Mouse (Mus musculus) embryonic facial prominence, embryonic 15.5 days (tissue): ENCODE results near the gene Tmem120a. TPM values are rescaled to one million over a fixed set of nuclear protein-coding genes. Genes with fewer than 3 reads are reported as not detected.

Experiments
- ATAC-seq: fragments of 200-750 bp; cut with Nextera tagmentation; 2 replicates; pipeline ENCODE4 v1.8.0; 2017; ENCODE audit warnings: low read depth, moderate TSS enrichment; ENCODE audit not compliant: insufficient number of reproducible peaks, low FRiP score, low TSS enrichment
- H3K27ac ChIP-seq: fragments of 300-500 bp; sonication (generic); replicated peaks from 2 replicates; pipeline ENCODE4 v1.5.1; 2015; ENCODE audit warnings: mild to moderate bottlenecking, inconsistent platforms
- H3K27me3 ChIP-seq: fragments of 300-500 bp; sonication (generic); 2 replicates; pipeline ENCODE4 v1.6.1; 2015; ENCODE audit warnings: inconsistent platforms
- H3K36me3 ChIP-seq: fragments of 300-500 bp; sonication (generic); 2 replicates; pipeline ENCODE4 v1.6.1; 2015; ENCODE audit warnings: mild to moderate bottlenecking, inconsistent platforms
- H3K4me1 ChIP-seq: fragments of 300-500 bp; sonication (generic); 2 replicates; pipeline ENCODE4 v1.6.1; 2015; ENCODE audit warnings: inconsistent platforms
- H3K4me2 ChIP-seq: fragments of 300-500 bp; sonication (generic); replicated peaks from 2 replicates; pipeline ENCODE4 v1.6.1; 2015; ENCODE audit warnings: mild to moderate bottlenecking, inconsistent platforms
- H3K4me3 ChIP-seq: fragments of 300-500 bp; sonication (generic); replicated peaks from 2 replicates; pipeline ENCODE4 v1.5.1; 2015; ENCODE audit warnings: mild to moderate bottlenecking, inconsistent platforms
- H3K9ac ChIP-seq: fragments of 300-500 bp; sonication (generic); 2 replicates; pipeline ENCODE4 v1.6.1; 2015; ENCODE audit warnings: inconsistent platforms
- H3K9me3 ChIP-seq: fragments of 300-500 bp; sonication (generic); replicated peaks from 2 replicates; pipeline ENCODE4 v1.6.1; 2016; ENCODE audit warnings: inconsistent platforms
- WGBS: fragments of 180-500 bp; shearing (Covaris S2); methylation state at CpG from one replicate; pipeline ENCODE4 v1.1.7; 2015; 5-methylcytosine and 5-hydroxymethylcytosine counted together
- polyA plus RNA-seq: library from polyadenylated mRNA; unstranded; fragments of >200 nt; fragmentation: Nextera tagmentation; extraction: Ambion mirVana; gene quantifications from 2 replicates; pipeline ENCODE4 v1.2.1, GENCODE M21; 2015

Tmem120a gene
- polyA plus RNA-seq, 1 experiment from 2014 or later, result 42.7 TPM

DNA sequence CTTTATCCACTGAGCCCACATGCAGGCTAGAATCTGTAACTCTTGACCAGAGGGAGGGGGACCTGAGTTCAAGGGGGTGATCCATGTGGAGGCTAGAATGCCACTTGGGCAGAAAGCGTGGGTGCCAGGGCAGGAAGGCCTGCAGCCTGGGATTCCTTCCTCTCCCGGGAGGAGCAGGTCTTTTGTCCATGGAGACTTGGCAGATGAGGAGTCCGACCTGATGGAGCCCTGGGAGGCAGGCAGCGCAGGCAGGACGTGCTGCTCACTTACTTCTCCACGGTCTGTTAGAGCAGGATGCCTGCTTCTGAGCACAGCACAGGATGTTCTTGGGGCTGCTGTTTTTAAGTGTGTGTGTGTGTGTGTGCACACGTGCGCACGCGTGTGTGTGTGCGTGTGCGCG, 37.2 kb downstream of the Tmem120a start:
- 92% methylated on average over 13 of the region's 13 CpGs for WGBS
- ATAC-seq, result no peak
- Histone ChIP-seq H3K4me2 (no peak overlapping the region), H3K27me3 (no peaks in the 10 kb centered on the region), H3K36me3 (peaks cover 19% of the 10 kb centered on the region), H3K4me1 (0 out of 2 replicates have a peak, but pooled peaks cover 3% of the 10 kb centered on the region), H3K27ac (no peak overlapping the region), H3K4me3 (no peak overlapping the region), H3K9ac (no peak overlapping the region), H3K9me3 (no peaks in the 10 kb centered on the region)

DNA sequence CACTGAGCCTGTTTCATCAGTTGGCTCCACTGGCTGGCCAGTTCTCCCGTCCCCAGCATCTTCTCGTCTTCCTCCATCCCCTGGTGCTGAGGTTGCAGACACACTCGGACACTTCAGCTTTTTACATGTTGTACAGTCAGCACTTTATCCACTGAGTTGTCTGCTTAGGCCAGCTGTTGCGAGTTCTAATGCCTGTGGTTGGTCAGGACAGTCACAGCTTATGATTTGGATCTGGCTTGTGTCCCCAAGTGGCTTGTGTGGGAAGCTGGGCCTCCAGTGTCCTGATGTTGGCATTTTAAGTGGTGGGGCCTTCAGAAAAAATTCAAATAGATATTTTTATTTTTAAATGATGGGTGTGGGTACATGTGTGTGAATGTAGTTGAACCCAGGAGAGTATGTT, 38.9 kb downstream of the Tmem120a start:
- H3K9ac ChIP-seq, result no peak overlapping the region
- 0 out of 2 replicates have a peak, but pooled peaks cover 3% of the 10 kb centered on the region for H3K4me1 ChIP-seq
- H3K4me3 ChIP-seq, result no peak overlapping the region
- ATAC-seq, result no peak
- 85% methylated on average over 4 of the region's 4 CpGs for WGBS
- H3K36me3 ChIP-seq, result peaks cover 19% of the 10 kb centered on the region
- no peak overlapping the region for H3K27ac ChIP-seq
- no peaks in the 10 kb centered on the region for H3K9me3 ChIP-seq
- no peak overlapping the region for H3K4me2 ChIP-seq
- no peaks in the 10 kb centered on the region for H3K27me3 ChIP-seq

DNA sequence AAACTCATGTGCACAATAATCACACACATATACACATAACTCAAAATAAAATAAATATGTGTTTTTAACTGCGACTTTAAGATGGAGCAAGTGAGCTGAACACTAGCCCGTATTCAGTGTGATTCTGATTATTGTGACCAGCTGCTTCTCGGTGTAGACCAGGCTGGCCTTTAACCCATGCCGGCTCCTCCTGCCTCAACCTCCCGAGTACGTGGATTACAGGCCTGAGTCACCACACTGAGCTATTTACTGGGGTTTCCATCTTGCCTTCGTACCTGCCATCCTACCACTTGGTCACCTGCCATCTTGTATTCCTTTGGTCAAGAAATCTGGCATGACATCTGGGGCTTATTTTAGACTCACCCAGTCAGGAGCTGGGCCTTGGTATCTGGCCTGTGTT, 40.8 kb downstream of the Tmem120a start:
- H3K4me1 ChIP-seq, result 0 out of 2 replicates have a peak, but pooled peaks cover 3% of the 10 kb centered on the region
- ATAC-seq, result no peak
- WGBS, result 89% methylated on average over 7 of the region's 7 CpGs
- no peaks in the 10 kb centered on the region for H3K27me3 ChIP-seq
- H3K9me3 ChIP-seq, result no peaks in the 10 kb centered on the region
- H3K4me2 ChIP-seq, result no peak overlapping the region
- H3K36me3 ChIP-seq, result peaks cover 21% of the 10 kb centered on the region
- H3K27ac ChIP-seq, result no peak overlapping the region
- no peak overlapping the region for H3K4me3 ChIP-seq
- no peak overlapping the region for H3K9ac ChIP-seq

DNA sequence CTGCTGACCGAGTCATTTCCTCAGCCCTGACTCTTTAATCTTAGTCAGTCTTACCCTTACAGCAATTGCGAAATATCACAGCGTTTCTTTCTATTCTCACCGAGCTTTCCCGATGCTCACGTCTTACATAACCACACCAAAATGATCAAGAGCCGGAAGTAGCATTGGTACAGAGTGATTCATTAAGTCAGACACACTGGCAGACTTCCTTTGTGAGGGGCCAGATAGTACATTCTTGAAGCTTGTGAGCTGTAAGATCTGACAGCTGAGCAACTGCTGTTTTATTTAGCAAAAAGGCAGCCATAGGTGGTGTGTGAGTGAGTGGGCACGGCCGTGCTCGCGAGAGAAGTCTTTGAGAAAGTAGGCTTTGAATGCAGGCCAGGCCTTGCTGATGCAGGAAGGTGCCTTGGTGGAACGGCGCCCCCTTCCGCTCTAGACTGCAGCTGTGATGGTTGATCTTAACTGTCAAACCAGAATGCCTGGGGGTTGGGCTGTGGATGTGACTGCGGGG, 41.5 kb downstream of the Tmem120a start:
- Histone ChIP-seq H3K27ac (no peak overlapping the region), H3K36me3 (peaks cover 17% of the 10 kb centered on the region), H3K4me1 (0 out of 2 replicates have a peak, but pooled peaks cover 3% of the 10 kb centered on the region), H3K4me3 (no peak overlapping the region), H3K4me2 (no peak overlapping the region), H3K9me3 (no peaks in the 10 kb centered on the region), H3K9ac (no peak overlapping the region), H3K27me3 (no peaks in the 10 kb centered on the region)
- WGBS, result 67% methylated on average over 15 of the region's 15 CpGs
- ATAC-seq, result no peak

DNA sequence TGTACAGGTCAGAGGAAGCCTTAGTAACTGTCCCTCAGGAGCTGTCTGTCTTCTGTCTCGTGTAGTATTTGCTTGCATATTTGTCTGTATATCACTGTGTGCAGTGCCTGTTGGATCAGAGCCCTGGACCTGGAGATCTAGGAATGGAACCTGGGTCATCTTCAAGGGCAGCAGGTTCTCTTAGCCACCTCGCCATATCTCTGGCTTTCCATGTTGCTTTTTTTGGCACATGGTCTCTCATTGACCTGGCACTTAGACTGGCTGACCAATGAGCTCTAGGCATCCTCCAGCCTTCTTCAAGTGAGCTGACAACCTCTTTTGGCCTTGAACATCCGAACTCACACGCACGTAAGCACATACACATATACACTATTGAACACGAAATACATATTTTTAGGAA, 42.1 kb downstream of the Tmem120a start:
- Histone ChIP-seq H3K27me3 (no peaks in the 10 kb centered on the region), H3K9me3 (no peaks in the 10 kb centered on the region), H3K4me1 (0 out of 2 replicates have a peak, but pooled peaks cover 3% of the 10 kb centered on the region), H3K36me3 (peaks cover 13% of the 10 kb centered on the region), H3K4me3 (no peak overlapping the region), H3K27ac (no peak overlapping the region), H3K4me2 (no peak overlapping the region), H3K9ac (no peak overlapping the region)
- no peak for ATAC-seq
- 88% methylated on average over 6 of the region's 6 CpGs for WGBS

DNA sequence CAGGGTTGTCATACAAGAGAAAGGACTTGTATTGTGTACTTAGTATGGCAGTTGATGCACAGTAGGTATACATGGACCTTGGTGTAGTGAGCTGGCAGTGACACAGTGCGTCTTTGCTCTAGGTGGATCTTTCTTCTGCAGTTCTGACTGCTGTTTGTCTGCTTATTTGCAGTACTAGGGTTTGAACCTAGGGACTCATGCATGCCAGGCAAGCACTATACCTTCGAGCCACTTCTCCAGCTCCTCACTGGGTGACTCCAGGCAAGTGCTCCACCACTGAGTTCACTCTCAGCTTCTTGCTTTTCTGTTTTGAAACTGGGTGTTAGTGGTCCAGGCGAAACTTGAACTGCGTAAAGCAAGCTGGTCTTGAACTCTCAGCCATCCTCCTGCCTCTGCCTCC, 42.6 kb downstream of the Tmem120a start:
- Histone ChIP-seq H3K27ac (no peak overlapping the region), H3K9ac (no peak overlapping the region), H3K9me3 (no peaks in the 10 kb centered on the region), H3K36me3 (peaks cover 8% of the 10 kb centered on the region; the same call in 1 of the 2 replicates), H3K4me1 (0 out of 2 replicates have a peak, but pooled peaks cover 3% of the 10 kb centered on the region), H3K4me2 (no peak overlapping the region), H3K27me3 (no peaks in the 10 kb centered on the region), H3K4me3 (no peak overlapping the region)
- 94% methylated on average over 4 of the region's 4 CpGs for WGBS
- ATAC-seq, result no peak

DNA sequence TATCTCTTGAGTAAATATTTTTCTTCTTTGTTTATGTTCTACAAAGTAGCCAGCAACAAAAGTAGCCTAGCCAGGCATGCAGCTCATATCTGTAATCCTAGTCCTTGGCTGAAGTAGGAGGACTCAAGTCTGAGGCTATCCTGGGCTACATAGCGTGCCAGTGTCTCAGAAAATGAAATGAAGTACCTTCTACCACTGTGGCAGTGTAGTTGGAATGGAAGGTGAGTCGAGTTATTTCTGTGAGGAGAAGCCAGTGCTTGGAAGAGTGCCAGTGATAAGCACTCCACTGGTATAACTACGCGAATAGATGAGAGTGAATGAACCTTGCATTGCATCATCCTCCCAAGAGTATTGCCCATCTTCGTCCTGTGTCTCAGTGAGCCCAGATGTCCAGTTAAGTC, 46.5 kb downstream of the Tmem120a start:
- no peaks in the 10 kb centered on the region for H3K27me3 ChIP-seq
- no peaks in the 10 kb centered on the region for H3K4me1 ChIP-seq
- no peak overlapping the region for H3K9ac ChIP-seq
- H3K36me3 ChIP-seq, result peaks cover 8% of the 10 kb centered on the region; the same call in 1 of the 2 replicates
- no peak overlapping the region for H3K4me2 ChIP-seq
- H3K4me3 ChIP-seq, result no peak overlapping the region
- no peak overlapping the region for H3K27ac ChIP-seq
- 81% methylated on average over 5 of the region's 5 CpGs for WGBS
- H3K9me3 ChIP-seq, result no peaks in the 10 kb centered on the region
- ATAC-seq, result no peak

DNA sequence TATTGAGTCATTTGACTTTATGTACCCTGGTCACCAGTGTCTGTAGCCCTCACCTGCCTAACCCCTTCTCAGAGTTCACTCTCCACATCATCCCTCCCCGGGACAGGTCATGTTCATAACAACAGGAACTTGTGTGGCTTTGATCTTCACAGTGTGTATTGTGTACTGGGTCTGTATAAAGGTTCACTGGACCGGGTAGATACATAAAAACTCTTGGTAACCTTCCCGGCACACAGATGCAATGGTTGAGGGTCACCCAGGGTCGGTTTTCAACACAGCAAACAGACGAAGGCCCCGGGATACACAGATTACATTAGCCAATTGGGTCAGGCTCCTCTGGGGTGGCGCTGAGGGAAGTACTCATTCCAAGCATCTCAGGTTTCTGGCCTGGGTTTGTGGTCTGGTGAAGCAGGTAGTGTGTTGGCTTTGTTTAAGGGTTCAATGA, 48.9 kb downstream of the Tmem120a start:
- H3K27me3 ChIP-seq, result no peaks in the 10 kb centered on the region
- no peak for ATAC-seq
- no peak overlapping the region for H3K4me2 ChIP-seq
- H3K36me3 ChIP-seq, result peaks cover 8% of the 10 kb centered on the region; the same call in 1 of the 2 replicates
- no peak overlapping the region for H3K27ac ChIP-seq
- no peaks in the 10 kb centered on the region for H3K9me3 ChIP-seq
- WGBS, result 36% methylated on average over 7 of the region's 7 CpGs
- no peak overlapping the region for H3K9ac ChIP-seq
- H3K4me1 ChIP-seq, result peaks cover 8% of the 10 kb centered on the region
- no peak overlapping the region for H3K4me3 ChIP-seq

DNA sequence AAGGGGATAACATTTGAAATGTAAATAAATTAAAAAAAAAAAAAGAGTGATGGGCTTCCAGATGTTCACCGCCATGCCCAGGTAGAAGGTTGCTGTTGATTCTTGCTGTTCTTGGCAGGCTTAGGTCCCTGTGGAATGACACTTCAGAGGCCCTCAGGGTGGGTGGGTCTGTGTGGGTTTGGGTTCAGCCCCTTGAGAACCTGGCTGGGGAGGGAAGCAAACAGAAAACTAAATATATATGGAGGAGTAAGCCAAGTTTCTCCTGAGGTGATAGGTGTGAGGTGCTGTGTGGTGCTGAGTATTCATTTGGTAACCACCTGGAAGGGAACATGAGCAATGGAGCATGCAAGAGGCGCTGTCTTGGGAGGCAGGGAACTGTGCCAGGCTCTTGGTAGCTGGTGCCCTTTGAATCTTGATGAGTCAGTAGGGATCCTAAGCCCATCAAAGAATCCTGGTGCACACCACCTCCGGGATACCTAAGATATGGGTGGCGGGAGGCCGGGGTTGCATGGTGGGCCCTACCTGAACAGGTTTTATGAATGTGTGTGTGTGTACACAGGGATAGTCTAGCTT, 50.9 kb downstream of the Tmem120a start:
- Histone ChIP-seq H3K4me2 (no peak overlapping the region), H3K27ac (no peak overlapping the region), H3K36me3 (0 out of 2 replicates have a peak, but pooled peaks cover 1% of the 10 kb centered on the region), H3K4me3 (no peak overlapping the region), H3K9me3 (no peaks in the 10 kb centered on the region), H3K4me1 (peaks cover 20% of the 10 kb centered on the region), H3K27me3 (no peaks in the 10 kb centered on the region), H3K9ac (no peak overlapping the region)
- 86% methylated on average over 5 of the region's 5 CpGs for WGBS
- ATAC-seq, result no peak

DNA sequence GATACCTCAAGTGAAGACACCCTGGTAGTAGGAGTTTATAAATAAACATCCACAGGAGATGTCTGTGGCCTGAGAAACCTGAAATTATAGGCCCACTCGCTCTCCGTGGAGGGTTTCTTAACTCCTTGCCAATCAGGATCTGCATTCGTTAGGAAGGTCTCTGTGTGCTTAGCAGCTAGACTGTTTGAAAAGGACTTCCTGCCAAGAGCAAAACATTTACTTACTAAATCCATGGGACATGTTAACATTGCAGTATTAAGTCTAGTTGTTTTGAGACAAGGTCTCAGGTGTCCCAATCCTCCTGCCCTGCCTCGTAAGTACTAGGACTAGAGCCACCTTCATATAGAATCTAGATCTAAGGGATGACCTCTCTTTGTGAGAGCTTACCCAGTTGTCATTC, 53.0 kb downstream of the Tmem120a start:
- WGBS, result 67% methylated on average over 4 of the region's 4 CpGs
- peaks cover 25% of the 10 kb centered on the region for H3K4me1 ChIP-seq
- H3K4me3 ChIP-seq, result no peak overlapping the region
- no peaks in the 10 kb centered on the region for H3K9me3 ChIP-seq
- H3K4me2 ChIP-seq, result no peak overlapping the region
- no peaks in the 10 kb centered on the region for H3K36me3 ChIP-seq
- ATAC-seq, result no peak
- H3K27ac ChIP-seq, result no peak overlapping the region
- no peaks in the 10 kb centered on the region for H3K27me3 ChIP-seq
- no peak overlapping the region for H3K9ac ChIP-seq

DNA sequence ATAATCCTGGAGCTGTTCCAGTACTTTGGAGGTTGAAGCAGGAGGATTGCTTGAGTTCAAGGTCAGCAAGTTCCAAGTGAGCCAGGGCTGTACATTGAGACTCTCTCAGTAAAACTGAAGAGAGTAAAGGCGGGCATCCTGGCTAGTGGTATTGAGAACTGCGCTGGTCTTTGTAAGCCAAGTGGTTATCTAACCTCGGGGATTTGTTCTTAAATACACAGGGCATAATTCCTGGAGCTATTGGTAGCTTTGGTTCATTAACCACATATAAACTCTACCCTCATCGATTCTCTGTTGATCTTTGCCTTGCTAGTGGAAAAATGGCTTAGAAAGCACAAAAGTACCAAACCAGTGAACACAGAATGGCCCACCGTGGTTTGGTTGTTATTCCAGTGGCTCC, 53.8 kb downstream of the Tmem120a start:
- peaks cover 25% of the 10 kb centered on the region for H3K4me1 ChIP-seq

More for the DNA sequence above, 53.8 kb downstream of the Tmem120a start:
- Histone ChIP-seq H3K4me2 (peak overlapping the region; percentile 90), H3K9ac (no peak overlapping the region), H3K27me3 (no peaks in the 10 kb centered on the region), H3K9me3 (no peaks in the 10 kb centered on the region), H3K27ac (no peak overlapping the region), H3K36me3 (no peaks in the 10 kb centered on the region), H3K4me3 (peak overlapping the region; percentile 83; the same call in 1 of the 2 replicates)
- ATAC-seq, result no peak
- 81% methylated on average over 5 of the region's 5 CpGs for WGBS
